Mouse (Mus musculus) hindbrain, embryonic 12.5 days (tissue): ENCODE data around the gene Gm3476. TPM values are rescaled to one million over a fixed set of nuclear protein-coding genes. Genes with fewer than 3 reads are reported as not detected.
"Not testable (repeated sequence)": the region's sequence is repeated elsewhere in the genome, so short reads cannot be mapped to it uniquely, and the experiment has no call there.

Source experiments
- ATAC-seq: fragments of 200-750 bp; cut with Nextera tagmentation; 2 replicates; pipeline ENCODE4 v1.8.0; 2017; ENCODE audit warnings: moderate TSS enrichment; ENCODE audit not compliant: low FRiP score
- H3K27ac ChIP-seq: fragments of 300-500 bp; sonication (generic); 2 replicates; pipeline ENCODE4 v1.5.1; 2016; ENCODE audit warnings: mild to moderate bottlenecking
- H3K27me3 ChIP-seq: fragments of 300-500 bp; sonication (generic); 2 replicates; pipeline ENCODE4 v1.6.1; 2016; ENCODE audit warnings: mild to moderate bottlenecking
- H3K36me3 ChIP-seq: fragments of 300-500 bp; sonication (generic); 2 replicates; pipeline ENCODE4 v1.6.1; 2016; ENCODE audit warnings: mild to moderate bottlenecking
- H3K4me1 ChIP-seq: fragments of 300-500 bp; sonication (generic); 2 replicates; pipeline ENCODE4 v1.6.1; 2016
- H3K4me2 ChIP-seq: fragments of 300-500 bp; sonication (generic); replicated peaks from 2 replicates; pipeline ENCODE4 v1.6.1; 2016; ENCODE audit warnings: mild to moderate bottlenecking
- H3K4me3 ChIP-seq: fragments of 300-500 bp; sonication (generic); 2 replicates; pipeline ENCODE4 v1.5.1; 2016; ENCODE audit warnings: mild to moderate bottlenecking
- H3K9ac ChIP-seq: fragments of 300-500 bp; sonication (generic); 2 replicates; pipeline ENCODE4 v1.6.1; 2016; ENCODE audit warnings: mild to moderate bottlenecking, moderate library complexity
- H3K9me3 ChIP-seq: fragments of 300-500 bp; sonication (generic); replicated peaks from 2 replicates; pipeline ENCODE4 v1.6.1; 2016; ENCODE audit warnings: mild to moderate bottlenecking
- WGBS: fragments of 180-500 bp; shearing (Covaris S2); methylation state at CpG from one replicate; pipeline ENCODE4 v1.1.7; 2016; 5-methylcytosine and 5-hydroxymethylcytosine counted together
- polyA plus RNA-seq: library from polyadenylated mRNA; unstranded; fragments of >200 nt; fragmentation: Nextera tagmentation; extraction: Ambion mirVana; gene quantifications from 2 replicates; pipeline ENCODE4 v1.2.1, GENCODE M21; 2016

Gene Gm3476
- polyA plus RNA-seq, result not detected in 2 replicates

GRCm38 (mm10) chr14:6125707-6126106, at the start of gene Gm3476:
Gene Gm3476 (minus strand): TSS chr14:6125807.
- not testable (repeated sequence) for H3K27ac ChIP-seq, H3K9ac ChIP-seq, H3K27me3 ChIP-seq, H3K36me3 ChIP-seq, H3K4me1 ChIP-seq, H3K4me2 ChIP-seq, ATAC-seq, H3K4me3 ChIP-seq, H3K9me3 ChIP-seq
- WGBS, result no CpG with 5 or more reads among the region's 1 CpGs

- H3K4me2 ChIP-seq, H3K4me1 ChIP-seq, H3K4me3 ChIP-seq, H3K27me3 ChIP-seq, ATAC-seq, H3K36me3 ChIP-seq, H3K9ac ChIP-seq, H3K27ac ChIP-seq, H3K9me3 ChIP-seq: not testable (repeated sequence)
- WGBS, result 83% methylated on average over 6 of the region's 9 CpGs
Observed at GRCm38 (mm10) chr14:6163538-6163937, 37.9 kb upstream of the Gm3476 start.

GRCm38 (mm10) chr14:6161085-6161484, 35.5 kb upstream of the Gm3476 start:
- not testable (repeated sequence) for H3K27me3 ChIP-seq, H3K9ac ChIP-seq, H3K4me1 ChIP-seq, H3K36me3 ChIP-seq, ATAC-seq, H3K27ac ChIP-seq, H3K9me3 ChIP-seq, H3K4me2 ChIP-seq, H3K4me3 ChIP-seq
- WGBS, result 92% methylated on average over 1 of the region's 1 CpGs

GRCm38 (mm10) chr14:6108272-6108925, 17.2 kb downstream of the Gm3476 start, which contains the start of gene Gm3468:
Gene Gm3468 (minus strand): TSS chr14:6108665.
- peak within 1 kb of the TSS; percentile 37 for H3K4me3 ChIP-seq
- ATAC-seq, result peak; percentile 90
- not testable (repeated sequence) for H3K36me3 ChIP-seq, H3K4me1 ChIP-seq, H3K27me3 ChIP-seq, H3K27ac ChIP-seq, H3K9me3 ChIP-seq
- H3K4me2 ChIP-seq, result peak within 1 kb of the TSS; percentile 50
- WGBS, result under 1% methylated on average over 43 of the region's 51 CpGs
- peak within 1 kb of the TSS; percentile 35; the same call in 1 of the 2 replicates for H3K9ac ChIP-seq

- Histone ChIP-seq H3K4me2 (peak overlapping the region; percentile 50), H3K4me3 (peak overlapping the region; percentile 37)
- H3K27ac ChIP-seq, ATAC-seq, H3K9me3 ChIP-seq, H3K36me3 ChIP-seq, H3K9ac ChIP-seq, H3K4me1 ChIP-seq, H3K27me3 ChIP-seq: not testable (repeated sequence)
- WGBS, result 10% methylated on average over 9 of the region's 9 CpGs
Observed at GRCm38 (mm10) chr14:6107500-6107899, 18.1 kb downstream of the Gm3476 start.

GRCm38 (mm10) chr14:6093842-6094241, 31.8 kb downstream of the Gm3476 start, which contains the start of gene Gm8206:
Gene Gm8206 (minus strand): TSS chr14:6093942.
- ATAC-seq, H3K27me3 ChIP-seq, H3K4me2 ChIP-seq, H3K36me3 ChIP-seq, H3K4me3 ChIP-seq, H3K4me1 ChIP-seq, H3K27ac ChIP-seq, H3K9ac ChIP-seq, H3K9me3 ChIP-seq: not testable (repeated sequence)
- WGBS, result 97% methylated on average over 2 of the region's 3 CpGs

- H3K36me3 ChIP-seq, result not testable (repeated sequence)
Observed at GRCm38 (mm10) chr14:6058167-6058566, 67.4 kb downstream of the Gm3476 start, which contains the start of gene Gm6337. Gene Gm6337 (minus strand): TSS chr14:6058267.

More at GRCm38 (mm10) chr14:6058167-6058566, 67.4 kb downstream of the Gm3476 start, which contains the start of gene Gm6337:
- not testable (repeated sequence) for H3K9ac ChIP-seq, H3K4me3 ChIP-seq, H3K9me3 ChIP-seq, H3K4me1 ChIP-seq, ATAC-seq, H3K27ac ChIP-seq, H3K27me3 ChIP-seq, H3K4me2 ChIP-seq
- 91% methylated on average over 4 of the region's 4 CpGs for WGBS

Other genes with a start within 250 kb of the Gm3476 start
- gene Gm8237, start 245.4 kb downstream of the Gm3476 start, polyA plus RNA-seq, result 0.37 and 0.42 TPM in 2 replicates
- gene Gm3248, start 164.1 kb downstream of the Gm3476 start, polyA plus RNA-seq, result 1.5 and 1.7 TPM in 2 replicates
- gene Gm3453, start 146.7 kb downstream of the Gm3476 start, polyA plus RNA-seq, result not detected in 2 replicates
- gene Gm6337, start 67.5 kb downstream of the Gm3476 start, polyA plus RNA-seq, result not detected in 2 replicates
- 0.80 and 0.96 TPM in 2 replicates for gene Gm8206, start 31.9 kb downstream of the Gm3476 start, polyA plus RNA-seq
- gene Gm3468, start 17.1 kb downstream of the Gm3476 start, polyA plus RNA-seq, result 2.9 and 3.0 TPM in 2 replicates
- gene Gm21560, start 93.5 kb upstream of the Gm3476 start, polyA plus RNA-seq, result not detected in 2 replicates
- gene Gm3411, start 161.4 kb upstream of the Gm3476 start, polyA plus RNA-seq, result 3.4 and 3.8 TPM in 2 replicates
- not detected in 2 replicates for gene Gm21103, start 179.0 kb upstream of the Gm3476 start, polyA plus RNA-seq
- gene Gm3618, start 217.9 kb upstream of the Gm3476 start, polyA plus RNA-seq, result not detected in 2 replicates